Mouse (Mus musculus): ENCODE measurements around the gene Rcn3. TPM values are rescaled to one million over a fixed set of nuclear protein-coding genes. Genes with fewer than 3 reads are reported as not detected.

Gene Rcn3
- total RNA-seq, 2 experiments from 2014 or later, result 13.0 to 16.7 TPM

DNA sequence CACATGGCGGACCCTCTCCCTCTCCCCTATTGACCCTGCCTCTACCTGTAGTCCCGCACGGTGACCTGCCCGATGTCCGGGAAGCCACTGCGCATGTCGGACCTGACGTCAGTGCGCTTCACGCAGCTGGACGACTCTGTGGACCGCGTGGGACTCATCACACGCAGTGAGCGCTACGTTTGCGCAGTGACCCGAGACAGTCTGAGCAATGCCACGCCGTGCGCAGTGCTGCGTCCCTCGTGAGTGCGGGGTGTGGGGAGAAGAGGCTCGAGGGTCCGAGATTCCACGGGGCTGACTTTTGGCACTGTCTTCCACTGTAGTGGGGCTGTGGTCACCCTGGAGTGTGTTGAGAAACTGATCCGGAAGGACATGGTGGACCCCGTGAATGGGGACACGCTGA is 15.5 kb downstream of the Rcn3 start:
- no peak for DNase-seq
- intact Hi-C loops (cut with DNase I), result no loop called here

DNA sequence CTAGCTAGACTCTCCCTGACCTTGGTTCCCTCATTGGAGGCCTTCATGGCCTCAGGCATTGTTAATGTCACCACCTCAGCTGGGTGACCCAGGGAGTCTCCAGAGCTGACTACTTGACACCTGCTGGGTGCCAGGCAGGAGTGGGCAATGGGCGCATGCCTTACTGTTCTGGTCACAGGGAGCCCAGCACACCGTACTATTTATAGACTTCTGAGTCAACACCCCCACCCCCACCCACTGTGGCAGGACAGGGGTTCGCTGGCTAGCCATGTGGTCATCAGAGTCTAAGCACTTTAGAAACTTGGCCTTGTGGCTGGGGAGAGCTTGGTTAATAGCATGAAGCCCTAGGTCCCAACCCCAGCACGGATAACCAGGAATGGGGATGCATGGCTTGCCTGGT is 16.6 kb downstream of the Rcn3 start:
- intact Hi-C loops (cut with DNase I), result no loop called here
- DNase-seq, result no peak

DNA sequence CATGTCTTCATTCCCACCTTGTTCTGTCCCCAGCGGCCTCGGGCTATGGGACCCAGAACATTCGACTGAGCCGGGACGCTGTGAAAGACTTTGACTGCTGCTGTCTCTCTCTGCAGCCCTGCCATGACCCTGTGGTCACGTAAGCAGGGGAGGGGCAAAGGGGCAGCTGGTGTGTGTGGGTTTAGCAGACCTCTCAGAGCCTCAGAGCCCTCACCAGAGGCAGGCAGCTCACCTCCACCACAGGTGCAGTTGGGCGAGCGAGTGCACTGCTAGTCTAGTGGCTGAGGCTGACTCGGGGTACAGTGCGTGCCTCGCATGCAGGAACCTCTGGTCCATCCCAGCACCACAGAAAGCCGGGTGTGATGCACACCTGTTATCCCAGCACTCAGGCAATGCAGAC is 18.1 kb downstream of the Rcn3 start:
- intact Hi-C loops (cut with DNase I), result no loop called here

DNA sequence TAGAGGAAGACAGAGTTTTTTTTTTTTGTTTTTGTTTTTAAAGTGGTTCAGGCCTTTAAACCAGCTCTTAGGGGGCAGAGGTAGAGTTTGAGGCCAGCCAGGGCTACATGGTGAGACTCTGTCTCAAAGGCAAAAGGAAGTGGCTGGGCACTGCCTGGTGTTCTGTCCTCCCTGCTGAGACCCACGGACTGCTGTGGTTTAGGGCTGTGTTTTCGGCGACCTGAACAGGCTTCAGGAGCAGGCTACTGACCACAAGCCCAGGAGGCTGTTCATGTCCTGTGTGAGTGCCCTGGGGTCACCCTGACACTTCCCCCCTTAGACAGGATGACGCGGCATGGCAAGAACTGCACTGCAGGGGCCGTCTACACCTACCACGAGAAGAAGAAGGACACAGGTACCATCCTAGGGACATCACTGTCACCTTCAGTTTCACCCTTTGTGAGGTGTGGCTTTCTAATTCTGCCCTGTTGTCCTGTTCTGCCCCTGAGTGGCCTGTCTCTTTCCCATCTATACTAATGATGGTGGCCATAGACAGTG is 18.8 kb downstream of the Rcn3 start:
- intact Hi-C loops (cut with DNase I), result no loop called here
- DNase-seq, result no peak

More for the DNA sequence above, 18.1 kb downstream of the Rcn3 start:
- DNase-seq, result no peak

DNA sequence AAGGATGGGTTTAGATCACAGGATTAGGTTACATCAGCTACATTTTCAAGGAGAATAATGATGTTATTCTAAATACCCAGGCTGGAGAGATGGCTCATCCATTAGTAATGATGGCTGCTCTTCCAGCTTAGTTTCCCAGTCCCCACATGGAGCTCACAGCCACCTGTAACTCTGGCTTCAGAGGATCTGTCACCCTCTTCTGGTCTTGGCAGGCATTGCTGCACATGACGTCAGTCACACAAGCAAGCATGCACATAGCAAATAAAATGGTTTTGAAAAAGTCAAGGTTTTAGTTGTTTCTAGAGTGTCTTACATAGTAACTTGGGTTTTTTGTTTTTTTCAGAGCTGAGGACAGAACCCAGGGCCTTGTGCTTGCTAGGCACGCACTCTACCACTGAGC is 19.8 kb downstream of the Rcn3 start:
- DNase-seq, result no peak
- intact Hi-C loops (cut with DNase I), result no loop called here

DNA sequence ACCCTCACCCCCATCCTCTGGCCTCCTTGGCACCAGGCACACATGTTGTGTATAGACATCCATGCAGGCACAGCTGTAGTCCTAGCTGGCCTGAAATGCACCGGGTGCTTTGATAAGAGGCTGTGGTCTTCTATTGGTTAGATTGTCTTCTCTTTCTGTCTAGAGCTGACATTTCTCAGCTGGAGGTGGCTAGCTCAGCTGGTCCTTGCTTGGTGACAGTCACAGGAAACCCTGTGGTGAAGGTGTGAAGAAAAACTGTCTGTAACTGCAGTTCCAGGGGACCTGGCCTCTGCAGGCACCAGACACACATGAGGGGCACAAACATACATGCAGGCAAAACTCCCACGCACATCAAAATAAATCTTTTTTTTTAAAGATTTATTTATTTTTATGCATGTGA is 22.4 kb downstream of the Rcn3 start:
- intact Hi-C loops (cut with DNase I), result no loop called here
- no peak for DNase-seq

DNA sequence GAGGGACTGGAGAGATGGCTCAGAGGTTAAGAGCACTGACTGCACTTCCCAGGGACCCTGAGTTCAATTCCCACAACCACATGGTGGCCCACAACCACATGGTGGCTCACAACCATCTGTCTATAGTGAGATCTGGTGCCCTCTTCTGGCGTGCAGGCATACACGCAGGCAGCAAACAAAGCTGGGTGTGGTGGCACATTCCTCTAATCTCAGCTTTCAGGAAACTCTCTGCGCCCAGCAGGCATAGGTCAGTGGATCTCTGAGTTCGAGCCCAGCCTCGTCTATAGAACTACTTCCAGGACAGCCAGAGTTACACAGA is 24.1 kb downstream of the Rcn3 start:
- DNase-seq, result no peak

DNA sequence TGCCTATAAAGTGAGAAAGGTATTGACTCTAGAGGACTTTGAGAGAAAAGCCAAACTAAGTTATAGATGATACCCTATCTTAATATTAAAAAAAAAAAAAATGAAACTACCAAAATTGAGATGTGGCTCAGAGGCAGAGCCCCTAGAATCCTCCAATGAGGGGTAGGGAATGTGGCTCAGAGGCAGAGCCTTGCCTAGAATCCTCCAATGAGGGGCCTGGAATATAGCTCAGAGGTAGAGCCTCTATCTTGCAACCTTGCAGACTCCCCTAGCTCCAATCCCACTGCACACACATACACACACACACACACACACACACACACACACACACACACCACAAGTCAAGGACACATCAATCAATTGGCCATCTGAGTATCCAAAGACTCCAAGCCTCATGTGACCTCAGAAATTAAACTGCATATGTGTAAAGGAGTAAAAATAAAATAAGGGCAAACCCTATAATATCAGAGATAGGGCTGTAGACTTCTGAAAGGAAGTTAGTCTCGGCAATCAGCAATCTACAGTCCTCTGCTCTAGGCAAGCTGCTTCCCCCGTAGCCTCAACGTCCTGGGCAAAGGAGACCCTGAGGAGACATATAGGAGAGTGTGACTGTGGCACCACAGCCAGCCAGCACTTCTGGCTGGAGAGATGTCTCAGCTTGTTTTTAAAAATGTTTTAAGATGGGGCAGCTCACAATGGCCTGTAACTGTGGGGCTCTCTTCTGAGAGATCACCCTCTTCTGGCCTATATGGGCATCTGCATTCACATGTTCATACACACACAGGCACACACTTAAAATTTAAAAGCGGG is 24.6 kb downstream of the Rcn3 start:
- intact Hi-C loops (cut with DNase I), result no loop called here
- no peak for DNase-seq

More for the DNA sequence above, 24.1 kb downstream of the Rcn3 start:
- intact Hi-C loops (cut with DNase I), result no loop called here

DNA sequence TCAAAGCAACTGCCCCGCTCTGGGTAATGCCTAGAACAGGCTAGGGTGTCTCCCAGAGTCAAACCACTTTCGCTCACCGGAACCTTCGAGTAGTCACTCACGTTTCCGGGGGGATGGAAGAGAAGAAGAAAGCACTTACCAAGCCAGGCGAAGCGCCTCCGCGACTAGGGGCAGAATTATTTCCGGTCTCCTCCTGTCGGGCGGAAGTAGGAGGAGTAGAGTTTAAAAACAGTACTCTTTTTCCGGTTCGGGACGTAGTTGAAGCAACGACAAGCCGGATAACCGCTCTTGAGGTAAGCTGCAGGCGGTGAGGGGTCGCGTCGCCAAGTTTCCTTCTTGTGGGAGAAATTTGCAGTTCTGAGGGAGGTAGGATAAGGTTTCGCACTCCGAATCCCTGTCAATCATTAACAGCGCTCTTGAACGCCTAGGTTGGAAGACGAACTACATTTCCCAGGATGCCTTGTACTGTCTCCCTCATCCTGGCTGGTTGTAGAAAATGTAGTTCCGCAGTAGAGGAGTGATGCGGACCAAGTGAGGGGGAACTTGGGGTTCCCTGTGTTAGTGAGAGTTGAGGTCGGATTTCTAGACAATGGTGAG is 29.7 kb downstream of the Rcn3 start, which contains the start of the genes Nosip and Prrg2:
Gene Nosip, plus strand, starts transcription at position 191 of the 597 bp plus-strand sequence.
Gene Prrg2, minus strand, starts transcription at position 439 of the 597 bp plus-strand sequence.
- peak; percentile 94 for DNase-seq
- intact Hi-C loops (cut with DNase I), result no loop called here

DNA sequence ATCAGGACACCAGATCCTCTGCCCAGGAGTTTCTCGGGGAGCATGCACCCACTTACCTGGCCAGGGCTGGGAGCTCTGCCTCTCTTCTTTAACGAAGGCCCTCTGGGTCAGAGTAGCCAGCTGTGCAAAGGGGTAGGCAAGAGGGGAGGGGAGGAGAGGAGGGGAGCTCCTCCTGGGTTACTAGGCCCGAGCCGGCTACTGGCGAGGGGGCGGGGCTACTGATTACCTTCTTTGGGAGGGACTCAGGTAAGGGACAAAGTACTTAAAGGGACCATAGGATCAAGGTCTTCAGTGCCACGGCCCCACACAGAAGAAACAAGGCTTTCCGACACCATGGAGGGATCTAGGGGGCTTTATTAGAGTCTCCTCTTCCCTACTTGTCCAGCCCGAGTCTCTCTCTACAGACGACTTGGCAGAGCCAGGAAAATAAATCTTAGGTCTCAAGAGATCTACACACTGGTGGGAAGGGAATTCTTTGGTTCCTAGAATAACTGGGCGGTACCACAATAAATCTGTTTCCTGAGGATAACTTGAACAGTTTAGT is 30.4 kb downstream of the Rcn3 start:
- no peak for DNase-seq
- intact Hi-C loops (cut with DNase I), result no loop called here

DNA sequence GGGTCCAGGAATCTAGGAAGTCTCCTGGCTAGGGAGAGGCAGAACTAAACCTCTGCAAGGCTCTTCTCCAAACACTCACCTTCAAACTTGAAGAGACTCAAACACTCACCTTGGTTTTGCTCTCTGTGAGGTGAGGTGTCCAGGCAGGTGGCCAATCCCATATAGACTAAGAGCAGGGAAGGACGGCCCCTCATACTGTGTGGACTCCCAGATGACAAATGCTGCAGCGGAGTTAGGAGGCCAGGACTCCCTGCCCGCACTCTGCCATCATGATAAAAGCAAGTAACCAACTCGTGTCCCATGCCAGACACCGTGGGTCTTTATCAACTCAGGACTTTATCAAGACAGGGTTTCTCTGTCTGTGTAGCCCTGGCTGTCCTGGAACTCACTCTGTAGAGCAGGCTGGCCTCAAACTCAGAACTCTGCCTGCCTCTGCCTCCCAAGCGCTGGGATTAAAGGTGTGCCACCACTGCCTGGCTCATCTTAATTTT is 31.3 kb downstream of the Rcn3 start:
- intact Hi-C loops (cut with DNase I), result no loop called here
- DNase-seq, result no peak

DNA sequence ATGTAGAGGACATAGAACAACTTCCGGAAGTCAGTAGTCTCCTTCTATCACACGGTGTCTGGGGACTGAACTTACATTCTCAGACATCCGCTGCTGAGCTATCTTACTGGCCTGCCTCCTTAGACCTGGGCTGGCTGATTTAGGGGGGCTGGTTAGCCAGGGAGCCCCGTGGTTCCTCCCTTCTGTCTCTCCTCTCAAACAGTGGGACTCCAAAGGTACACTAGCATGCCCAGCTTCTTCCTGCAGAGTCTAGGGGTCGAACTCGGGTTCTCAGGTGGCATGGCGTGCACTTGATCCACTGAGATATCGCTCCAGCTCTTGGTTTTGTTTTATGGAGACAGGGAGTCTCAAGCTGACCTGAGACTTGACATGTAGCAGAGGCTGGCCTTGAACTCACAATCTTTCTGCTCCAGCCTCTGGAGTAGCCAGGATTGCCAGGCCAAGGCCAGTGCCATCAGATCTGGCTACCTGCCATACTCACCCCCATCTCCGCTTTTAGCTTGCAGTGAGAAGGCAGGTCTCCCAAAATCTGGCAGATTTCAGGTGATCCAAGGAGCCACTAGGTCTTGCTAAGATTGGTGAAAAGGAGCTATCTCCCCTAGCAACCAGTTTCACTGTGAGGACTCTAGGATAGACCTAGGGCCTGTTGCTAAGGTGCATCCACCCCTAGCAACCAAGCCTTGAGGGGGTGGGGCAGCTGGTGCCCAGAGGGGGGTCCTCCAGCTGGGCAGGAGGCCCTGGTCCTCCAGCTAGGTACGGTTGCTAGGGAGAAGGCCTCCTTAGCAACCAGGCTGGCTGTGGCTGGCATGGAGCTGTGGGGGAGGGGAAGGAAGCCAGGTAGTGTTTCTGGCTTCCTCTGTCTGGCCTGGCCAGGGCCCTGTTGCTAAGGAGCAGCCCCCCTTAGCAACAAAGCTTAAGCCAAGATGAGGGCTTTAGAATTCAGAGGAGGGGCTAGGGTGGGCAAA is 33.1 kb downstream of the Rcn3 start:
- peak; percentile 59 for DNase-seq

DNA sequence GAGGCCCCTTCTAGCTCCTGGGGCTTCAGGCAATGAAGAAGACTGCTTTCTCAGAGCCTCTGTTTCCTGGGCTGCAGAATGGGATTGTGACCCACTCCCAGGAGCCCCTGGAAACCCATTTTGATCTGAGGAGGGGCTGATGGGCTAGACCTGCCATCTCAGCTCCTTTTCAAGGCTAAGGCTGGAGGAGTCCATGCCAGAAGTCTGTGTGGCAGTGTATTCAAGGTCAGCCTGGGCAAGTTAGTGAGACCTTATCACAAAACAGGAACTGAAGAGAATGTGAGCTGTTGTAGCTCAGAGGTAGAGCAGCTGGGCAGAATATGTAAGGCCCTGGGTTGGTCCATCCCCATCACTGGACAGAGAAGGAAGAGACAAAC is 35.1 kb downstream of the Rcn3 start:
- DNase-seq, result no peak
- intact Hi-C loops (cut with DNase I), result no loop called here

More for the DNA sequence above, 33.1 kb downstream of the Rcn3 start:
- intact Hi-C loops (cut with DNase I), result no loop called here

DNA sequence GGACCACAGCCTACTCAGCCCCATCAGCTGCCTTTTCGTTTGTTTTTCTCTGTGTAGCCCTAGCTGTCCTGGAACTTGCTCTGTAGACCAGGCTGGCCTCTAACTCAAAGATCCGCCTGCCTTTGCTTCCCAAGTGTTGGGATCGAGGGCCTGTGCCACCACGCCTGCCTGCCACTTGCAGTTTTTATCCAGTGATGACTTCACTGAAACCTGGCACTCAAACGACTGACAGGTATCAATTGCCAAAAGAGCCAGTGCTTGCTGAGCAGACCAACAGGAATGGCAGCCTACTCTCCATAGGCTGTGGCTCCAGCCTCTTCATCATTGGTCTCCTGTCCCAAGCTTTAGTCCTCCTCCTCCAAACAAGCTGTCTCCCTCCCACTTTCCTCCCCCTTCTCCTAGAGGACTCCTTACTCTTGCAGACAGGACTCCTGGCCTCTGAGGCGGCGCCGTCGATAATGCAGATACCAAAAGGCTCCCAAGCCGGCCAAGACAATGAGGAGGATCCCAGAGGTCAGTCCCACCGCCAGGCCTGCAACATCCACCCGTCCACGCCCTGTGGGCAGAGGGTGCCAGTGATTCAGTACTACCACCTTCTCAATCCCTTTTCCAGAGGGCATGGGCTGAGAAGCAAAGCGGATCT is 35.6 kb downstream of the Rcn3 start:
- no peak for DNase-seq

DNA sequence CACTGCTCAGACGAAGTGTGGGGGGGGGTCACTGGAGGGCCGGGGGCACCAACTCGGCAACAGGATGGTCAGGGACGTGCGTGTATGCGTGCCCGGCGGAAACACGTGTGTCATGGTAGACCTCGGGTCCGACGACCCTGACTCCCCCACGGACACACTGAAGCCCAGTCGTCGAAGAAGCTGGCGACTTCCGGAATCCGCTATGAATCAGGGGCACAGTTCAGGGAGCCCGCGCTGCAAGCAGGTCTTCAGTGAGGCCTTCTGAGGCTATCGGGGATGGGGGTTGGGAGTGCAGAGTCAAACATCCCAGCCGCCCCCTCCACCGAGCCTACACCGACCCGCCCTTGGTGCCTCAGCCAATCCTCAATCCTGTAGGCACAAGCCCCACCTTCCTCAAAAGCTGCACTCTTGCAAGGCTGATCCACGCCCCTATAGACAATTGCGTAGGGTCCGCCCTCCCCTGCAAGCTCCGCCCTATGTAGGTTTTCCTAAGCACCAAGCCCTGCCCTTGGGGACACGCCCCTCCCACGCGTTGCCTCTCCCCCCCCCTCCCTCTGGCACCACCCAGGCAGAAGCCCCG is 38.0 kb downstream of the Rcn3 start:
- intact Hi-C loops (cut with DNase I), result no loop called here
- DNase-seq, result peak; percentile 93

More for the DNA sequence above, 35.6 kb downstream of the Rcn3 start:
- intact Hi-C loops (cut with DNase I), result no loop called here

DNA sequence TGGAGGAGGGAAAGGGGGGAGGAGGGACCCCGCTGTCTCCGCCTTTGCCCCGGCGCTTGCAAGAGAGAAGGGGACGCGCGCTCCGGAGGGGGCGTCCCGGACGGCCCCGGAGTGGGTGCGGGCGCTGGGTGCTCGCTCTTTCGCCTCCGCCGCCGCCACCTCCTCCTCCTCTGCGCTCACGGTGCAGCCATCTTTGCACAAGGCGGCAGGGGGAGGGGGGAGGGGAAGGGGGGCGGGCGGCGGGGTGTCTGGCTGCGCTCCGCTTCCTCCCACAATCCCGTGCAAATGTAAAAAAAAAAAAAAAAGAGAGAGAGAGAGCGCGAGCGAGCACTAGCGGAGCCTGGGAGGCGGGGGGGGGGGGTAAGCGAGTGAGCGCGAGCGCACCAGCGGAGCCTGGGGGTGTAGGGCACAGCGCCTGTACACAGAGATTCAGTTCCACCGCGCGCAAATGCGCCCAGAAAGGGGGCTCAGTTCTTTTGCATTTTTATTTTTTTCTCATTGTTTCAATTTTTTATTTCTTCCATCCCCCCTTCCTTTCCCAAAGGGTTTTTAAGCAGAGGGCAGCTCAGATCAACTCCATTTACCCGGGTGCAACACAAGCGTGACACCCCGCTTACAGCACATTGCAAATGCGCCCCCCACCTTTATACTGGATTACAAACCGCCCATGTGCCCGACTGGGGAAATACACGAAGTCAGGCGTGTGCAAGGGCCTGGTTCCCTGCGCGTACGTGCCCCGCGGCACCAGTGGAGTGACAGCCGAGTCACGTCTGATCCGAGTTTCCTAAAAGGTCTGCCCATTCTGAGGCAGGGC is 38.7 kb downstream of the Rcn3 start:
- intact Hi-C loops (cut with DNase I), result no loop called here
- DNase-seq, result peak; percentile 79

DNA sequence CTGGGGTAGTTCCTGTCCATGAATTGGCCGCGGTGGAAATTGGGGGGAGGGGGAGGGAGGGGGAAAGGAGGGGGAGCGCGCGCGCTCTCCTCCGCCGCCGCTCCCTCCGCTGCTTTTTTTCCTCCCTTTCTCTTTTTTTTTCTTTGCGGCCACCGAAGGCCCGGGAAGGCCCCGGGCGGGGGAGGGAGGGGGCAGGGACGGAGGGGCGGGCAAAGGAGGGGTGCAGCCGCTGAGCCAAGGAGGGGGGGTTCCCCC is 39.2 kb downstream of the Rcn3 start, which contains the start of gene Prr12:
Gene Prr12, minus strand, starts transcription at position 20 of the 255 bp plus-strand sequence.
- DNase-seq, result no peak
- intact Hi-C loops (cut with DNase I), result no loop called here

DNA sequence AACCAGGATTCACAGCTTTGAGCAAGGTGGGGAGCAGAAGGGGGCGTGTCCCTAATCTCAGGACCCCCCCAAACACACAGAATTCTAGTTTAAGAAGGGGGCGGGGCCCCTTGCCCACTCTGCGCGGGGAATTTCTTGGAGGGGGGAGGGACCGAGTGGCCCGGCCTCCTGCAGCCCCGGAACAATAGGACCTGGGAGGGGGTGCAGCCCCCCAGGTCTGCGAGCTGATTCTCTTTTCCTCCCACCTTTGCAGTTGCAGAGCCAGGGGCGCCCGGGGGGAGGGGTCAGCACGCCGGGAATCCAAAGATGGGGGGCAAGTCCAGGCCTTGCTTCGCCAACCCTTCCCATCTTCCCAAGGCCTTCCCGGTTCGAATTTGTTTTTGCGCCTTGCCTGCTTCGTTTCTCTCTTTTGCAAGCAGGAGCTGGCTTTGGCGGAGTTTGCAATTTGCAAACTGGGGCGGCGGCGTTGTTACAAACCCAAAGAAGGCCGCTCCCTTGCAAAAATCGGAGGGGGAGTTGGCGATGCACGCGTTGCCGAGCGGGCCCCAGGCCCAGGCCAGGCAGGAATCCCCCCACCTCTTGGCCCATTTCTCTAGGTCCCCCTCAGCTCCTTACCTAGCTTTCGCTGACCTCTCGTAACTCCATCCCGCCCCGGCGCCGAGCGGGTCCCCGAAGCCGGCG is 39.7 kb downstream of the Rcn3 start:
- peak; percentile 55 for DNase-seq
- intact Hi-C loops (cut with DNase I), result no loop called here

DNA sequence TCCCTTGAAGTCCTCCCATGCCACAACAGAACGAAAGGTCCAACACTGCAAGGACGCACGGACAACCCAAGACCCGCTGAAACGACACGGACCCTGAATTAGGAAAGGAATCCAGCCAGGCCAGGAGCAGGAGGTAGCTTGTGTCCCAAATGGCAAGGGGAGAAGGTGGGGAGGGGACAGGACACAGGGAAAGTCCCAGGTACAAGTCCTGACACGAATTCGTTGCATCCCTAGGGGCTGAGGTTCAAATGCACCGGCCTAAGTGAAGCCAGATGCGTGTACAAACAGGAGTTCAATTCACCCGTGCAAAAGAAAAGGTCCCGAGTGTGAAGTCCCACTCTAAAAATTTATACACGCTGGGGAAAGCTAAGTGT is 40.4 kb downstream of the Rcn3 start:
- no peak for DNase-seq
- intact Hi-C loops (cut with DNase I), result no loop called here
